Mouse (Mus musculus) cerebellum, postnatal 25 days (tissue): ENCODE measurements around the gene Klc1.

Source experiments
- DNase-seq, 2 experiments: peaks; one replicate each; pipeline ENCODE4 v3.0.0; 2021; ENCODE audit warnings: mixed read lengths in 2 of 2

The Klc1 gene

GRCm38 (mm10) chr12:111814769-111815762 is 56.4 kb downstream of the Klc1 start:
- DNase-seq = no peak

DNA sequence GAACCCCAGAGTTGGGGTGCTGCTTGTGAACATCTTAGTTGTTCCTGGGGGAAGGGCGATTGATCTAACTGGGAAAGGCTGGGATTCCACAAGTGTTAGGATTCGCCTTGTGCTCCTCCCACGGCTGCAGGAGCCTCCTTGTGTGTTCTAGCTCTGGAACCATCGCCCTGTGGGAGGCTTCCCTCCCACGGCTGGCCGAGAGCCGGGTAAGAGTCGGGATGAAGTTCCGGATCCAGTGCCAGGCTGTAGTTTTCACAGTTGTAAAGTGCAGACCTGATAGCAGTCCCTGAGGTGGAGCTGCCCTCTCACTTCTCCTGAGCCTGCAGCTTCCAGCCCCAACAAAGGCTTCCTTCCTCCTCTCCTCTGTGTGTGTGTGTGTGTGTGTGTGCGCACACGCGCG is 57.9 kb downstream of the Klc1 start:
- no peak for DNase-seq

DNA sequence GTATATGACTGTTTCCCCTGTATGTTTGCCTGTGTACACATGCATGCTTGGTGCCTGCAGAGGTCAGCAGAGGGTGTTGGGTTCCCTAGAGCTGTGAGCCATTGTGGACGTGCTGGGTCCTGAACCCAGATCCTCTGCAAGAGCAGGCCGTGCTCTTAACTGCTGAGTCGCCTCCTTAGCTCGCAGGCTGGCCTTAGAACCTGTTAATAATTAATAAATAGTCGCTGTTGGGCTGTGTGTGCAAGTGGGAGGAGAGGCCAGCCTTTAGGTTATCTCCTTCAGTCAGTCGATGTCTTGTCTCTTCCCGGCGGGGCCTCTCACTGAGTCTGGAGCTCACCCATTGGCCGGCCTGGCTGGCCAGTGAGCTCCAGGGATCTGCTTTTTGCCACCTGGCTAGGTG is 58.3 kb downstream of the Klc1 start:
- no peak for DNase-seq

DNA sequence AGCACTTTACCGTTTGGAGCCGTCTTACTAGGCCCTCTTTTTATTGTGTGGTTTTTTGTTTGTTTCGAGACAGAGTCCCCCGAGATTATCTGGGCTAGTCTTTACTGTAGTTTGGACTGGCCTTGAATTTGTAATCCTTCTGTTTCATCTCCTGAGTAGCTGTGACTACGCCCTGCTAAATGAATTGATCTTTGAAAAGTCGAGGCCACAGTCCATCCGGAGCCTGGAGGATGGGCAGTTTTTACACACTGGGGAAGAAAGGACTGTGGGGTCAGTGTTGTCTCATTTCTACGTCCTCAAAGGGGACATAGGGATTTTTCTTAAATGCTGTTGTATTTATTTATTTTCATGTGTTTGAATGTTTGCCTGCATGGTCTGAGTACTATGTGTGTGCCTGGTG is 59.3 kb downstream of the Klc1 start:
- DNase-seq = no peak

DNA sequence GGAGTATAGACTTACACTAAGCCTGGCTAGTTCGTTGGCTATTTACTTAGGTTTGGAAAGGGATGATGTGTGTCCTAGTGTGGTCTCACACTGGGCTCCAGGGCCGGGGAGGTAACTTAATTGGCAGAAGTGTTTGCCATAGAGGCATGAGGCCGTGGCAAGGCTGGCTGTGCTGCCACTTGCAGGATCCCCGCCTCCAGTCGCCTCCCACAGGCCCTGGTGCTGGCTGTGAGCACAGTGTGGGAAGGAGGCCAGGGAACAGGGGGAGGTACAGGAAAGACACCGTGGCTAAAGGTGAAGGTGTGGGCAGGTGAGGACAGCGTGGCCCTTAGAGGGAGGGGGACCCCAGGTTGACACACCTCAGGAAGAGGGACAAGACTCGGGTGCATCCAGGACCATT is 61.3 kb downstream of the Klc1 start:
- DNase-seq = peak; percentile 60 to 70

DNA sequence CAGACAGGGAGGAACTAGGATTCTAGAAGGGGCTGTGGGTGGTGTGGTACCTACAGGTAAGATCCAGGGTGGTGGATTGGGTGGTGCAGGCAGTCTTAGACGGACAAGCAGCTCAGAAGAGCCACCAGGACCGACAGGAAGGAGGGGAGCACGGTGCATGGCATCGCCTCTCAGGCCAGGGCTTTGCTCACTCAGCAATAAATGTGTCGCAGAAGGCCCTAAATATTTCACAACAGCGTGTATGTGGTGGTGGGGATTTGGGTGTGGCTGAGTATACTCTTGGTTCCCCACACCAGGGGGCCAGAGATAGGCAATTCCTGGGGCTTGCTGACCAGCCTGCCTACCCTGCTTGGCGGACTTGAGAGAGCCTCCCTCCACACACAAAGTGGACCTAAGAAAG is 62.1 kb downstream of the Klc1 start:
- no peak for DNase-seq

GRCm38 (mm10) chr12:111821931-111822330 is 63.3 kb downstream of the Klc1 start:
- peak in 1 of 2 experiments; percentile 60 for DNase-seq

DNA sequence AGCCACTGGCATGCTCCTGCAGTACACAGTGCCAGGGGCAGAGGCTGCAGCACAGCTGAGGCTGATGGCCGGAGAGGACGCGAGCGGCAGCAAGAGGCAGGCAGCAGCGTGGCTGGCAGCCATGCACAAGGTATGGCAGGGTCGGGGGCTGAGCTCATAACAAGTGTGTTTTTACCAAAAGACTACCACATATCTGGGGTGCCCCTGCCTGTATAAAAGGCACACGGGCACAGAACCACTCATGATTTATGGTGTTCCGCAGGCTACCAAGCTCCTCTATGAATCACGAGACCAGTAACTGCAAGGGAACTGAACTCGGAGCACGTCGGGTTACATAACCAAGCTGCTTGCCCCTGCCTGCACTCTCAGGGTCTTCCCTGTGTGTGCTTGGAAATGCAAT is 68.9 kb downstream of the Klc1 start:
- no peak for DNase-seq

DNA sequence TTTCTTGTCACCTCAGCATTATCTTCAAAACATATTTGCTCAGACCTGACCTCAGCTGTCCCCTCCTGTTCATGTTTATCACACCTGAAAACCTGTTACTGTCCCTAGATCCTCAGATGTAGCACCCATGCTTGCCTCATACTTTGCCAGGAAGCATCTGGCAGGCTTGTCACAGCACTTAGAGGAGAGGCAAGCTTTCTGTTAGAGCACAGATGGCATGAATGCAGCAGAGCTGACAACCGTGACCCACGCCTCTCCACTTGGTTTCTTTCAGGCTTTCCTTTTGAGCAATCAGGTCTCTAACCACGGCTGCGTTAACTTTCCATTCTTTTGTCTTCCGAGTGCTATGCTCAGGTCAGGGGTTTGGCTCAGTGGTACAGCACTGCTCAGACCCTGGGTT is 70.8 kb downstream of the Klc1 start:
- DNase-seq = no peak

DNA sequence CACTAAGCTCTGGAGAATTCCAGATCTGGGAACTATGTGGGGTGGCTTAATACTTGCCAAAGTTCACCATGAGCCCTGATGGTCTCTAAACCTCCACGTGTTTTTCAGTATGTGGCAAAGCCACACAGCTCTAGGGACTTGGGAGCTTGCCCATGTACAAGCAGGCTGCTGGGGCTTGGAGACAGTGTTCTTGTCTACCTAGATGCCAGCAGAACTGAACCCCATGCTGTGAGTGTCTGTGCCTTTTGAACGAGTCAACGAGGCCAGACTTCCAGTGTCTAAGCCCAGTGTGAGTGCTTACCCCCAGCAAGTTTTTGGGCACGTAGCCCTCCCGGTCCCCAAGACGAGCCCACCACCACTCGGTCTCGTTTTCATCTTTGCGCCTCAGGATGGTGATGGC is 71.3 kb downstream of the Klc1 start:
- DNase-seq = peak; percentile 60 to 76

DNA sequence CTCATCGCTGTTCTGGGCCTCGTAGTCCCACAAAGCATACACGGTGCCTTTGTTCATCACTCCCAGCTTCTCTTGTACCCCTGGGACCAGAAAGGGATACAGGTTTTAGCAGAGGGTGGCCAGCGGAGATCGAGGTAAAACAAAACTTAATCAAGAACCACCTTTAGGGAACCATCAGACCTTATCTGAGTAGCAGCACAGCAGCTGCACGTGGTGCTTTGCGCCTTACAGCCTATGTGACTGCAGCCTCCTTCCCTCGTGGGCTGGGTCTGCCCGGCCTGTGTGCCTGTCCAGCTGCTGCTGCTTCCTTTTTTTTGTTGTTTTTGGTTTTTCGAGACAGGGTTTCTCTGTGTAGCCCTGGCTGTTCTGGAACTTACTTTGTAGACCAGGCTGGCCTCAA is 71.7 kb downstream of the Klc1 start:
- no peak for DNase-seq

DNA sequence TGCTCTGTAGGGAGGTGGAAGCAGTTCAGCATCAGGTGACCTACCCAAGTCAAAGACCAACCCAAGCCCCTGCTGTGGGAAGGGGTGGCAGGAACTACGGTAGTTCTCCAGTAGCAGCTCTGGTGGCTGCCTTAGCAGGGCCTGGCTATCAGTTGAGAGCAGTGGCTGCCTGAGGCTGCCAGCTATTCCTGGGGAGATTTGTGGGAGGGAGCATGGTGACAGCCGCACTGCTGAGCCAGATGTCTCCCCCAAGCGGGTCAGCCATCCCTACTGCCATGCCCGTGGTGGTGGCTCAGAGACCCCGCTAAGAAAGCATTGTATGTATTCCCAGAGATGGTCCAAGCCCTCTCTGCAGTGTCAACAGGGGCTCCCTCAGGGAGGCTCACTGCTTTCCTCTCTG is 74.0 kb downstream of the Klc1 start:
- no peak for DNase-seq

DNA sequence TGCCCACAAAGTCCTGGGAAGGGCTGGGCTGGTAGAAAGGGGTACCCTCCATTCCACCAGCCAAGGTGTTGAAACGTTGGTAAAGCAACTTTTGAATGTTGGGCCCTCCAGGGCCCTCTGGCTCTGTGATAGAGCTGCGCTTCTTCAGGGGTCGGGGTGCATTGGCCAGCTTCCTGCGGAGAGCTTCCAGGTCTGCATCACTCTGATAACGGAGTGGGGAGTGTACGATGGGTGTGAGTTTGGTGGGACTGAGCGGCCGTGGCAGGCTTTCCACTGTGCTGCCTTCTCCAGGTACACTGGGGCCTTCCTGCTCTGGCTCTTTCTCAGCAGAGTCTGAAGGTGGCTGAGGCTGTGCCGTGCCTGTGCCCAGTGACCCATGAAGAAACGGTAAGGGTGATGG is 74.8 kb downstream of the Klc1 start:
- no peak for DNase-seq

DNA sequence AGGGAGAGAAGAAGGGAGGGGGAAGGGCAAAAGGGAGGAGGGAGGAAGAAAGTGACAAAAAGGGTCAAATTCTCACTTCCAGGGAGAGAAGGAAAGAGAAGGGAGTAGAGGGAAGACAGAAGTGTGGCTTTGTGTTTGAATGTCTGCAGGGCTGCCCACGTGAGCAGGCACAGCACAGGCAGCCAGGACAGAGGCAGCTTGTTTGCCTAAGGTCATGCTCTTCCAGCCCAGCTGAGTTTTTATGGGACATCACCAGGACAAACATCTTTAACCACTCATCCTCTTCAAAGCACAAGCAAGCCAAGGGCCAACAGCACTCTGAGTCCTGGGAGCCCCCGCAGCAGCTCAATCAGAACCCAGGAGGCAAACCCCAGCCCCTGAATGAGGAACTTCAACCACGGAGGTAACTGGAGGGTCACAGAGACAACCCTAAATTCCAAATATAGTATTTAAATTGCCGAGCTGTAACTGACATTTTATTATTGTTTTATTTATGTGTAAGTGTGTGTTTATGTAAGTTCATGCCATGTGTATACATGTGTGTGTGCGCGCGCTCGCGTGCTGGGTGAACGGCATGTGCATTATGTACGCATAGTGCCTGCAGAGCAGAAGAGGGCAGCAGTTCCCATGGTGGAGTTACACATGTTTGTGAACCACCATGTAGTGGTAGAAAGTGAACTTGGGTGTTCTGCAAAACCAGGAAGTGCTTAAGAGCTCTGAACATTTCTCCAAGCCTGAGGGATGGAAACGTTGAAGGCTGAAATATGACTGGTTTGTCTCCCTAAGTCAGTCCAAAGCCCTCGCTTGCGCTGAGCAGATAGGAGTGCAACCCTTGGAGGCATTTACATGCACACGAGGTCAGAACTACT is 84.2 kb downstream of the Klc1 start:
- no peak for DNase-seq

DNA sequence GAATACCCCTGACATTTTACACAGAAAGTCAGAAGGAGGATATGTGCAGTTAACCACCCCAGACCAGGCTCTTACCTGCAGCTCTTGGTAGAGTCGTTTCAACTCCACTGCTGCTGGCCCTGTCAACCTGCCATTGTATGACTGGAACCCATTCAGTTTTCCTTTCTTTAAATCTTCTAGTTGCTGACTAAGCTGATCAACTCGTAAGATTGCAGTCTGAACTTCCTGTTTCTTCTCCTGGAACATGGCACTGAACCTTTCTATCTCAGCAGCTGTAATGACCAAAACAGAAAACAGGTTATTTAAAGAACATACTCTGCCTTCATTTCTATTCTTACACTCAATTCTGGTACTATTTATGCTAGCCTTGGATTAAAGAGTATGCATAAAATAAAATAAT is 84.8 kb downstream of the Klc1 start:
- DNase-seq = no peak

- DNase-seq = no peak
These were observed 87.3 kb downstream of the Klc1 start for GRCm38 (mm10) chr12:111845953-111846352.

DNA sequence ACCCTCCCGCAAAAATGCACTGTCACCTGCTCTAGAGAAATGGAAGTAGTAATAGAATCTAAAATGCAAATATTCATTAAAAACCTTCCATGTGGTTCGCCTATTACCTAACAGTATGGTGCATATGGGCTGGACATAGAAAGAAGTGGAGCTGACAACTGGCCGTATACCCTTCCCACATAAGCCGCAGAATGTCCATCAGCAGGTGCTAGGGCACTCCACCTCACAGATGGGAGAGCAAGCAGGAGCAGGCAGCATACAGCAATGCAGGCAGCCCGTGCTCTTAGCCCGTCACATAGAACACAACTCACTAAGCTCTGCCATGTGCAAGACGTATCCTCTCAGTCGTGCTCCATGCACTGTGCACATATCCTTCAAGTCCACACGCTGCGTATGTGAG is 88.2 kb downstream of the Klc1 start:
- DNase-seq = no peak

- peak; percentile 52 to 64 for DNase-seq
These were observed 89.7 kb downstream of the Klc1 start for GRCm38 (mm10) chr12:111848300-111848798.

GRCm38 (mm10) chr12:111851235-111851634 is 92.6 kb downstream of the Klc1 start:
- DNase-seq = no peak

DNA sequence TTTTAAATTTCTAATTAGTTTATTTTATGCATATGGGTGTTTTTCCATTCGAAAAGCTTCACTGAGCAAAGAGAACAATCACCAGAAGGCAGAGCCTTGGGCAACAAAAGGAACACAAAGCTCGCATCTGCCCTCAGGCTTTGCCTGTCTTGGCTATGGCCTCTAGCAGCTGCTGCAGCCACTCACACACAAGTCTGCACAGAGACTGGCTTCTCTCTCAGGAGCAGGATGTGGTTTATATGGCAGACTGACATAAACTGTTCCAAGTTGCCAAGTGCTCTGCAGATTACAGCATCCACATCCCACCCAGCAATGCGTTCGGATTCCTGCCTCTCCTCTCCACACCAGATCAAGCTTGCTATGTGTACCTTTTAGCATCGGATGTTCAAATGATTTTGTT is 93.1 kb downstream of the Klc1 start:
- no peak for DNase-seq

DNA sequence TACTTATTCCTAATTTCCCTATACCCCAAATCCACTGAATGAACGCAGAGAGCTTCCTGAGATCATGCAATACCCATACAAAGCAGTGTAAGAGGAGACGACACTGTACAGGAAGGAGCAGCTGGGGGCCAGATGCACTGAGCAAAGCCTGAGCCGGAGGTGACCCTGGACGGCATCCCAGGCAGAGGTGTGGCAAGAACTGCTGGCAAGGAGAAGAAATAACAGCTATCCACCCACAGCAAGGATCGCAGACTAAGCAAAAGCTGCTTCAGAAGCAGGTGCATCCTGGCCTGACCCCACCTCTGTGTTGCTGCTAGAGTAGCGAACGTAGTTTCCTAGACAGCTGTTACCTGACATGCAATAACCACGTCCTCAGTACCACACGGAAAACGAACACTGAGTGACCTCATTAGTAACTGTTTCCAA is 94.4 kb downstream of the Klc1 start:
- no peak for DNase-seq

GRCm38 (mm10) chr12:111853546-111853945 is 94.9 kb downstream of the Klc1 start:
- DNase-seq = no peak

DNA sequence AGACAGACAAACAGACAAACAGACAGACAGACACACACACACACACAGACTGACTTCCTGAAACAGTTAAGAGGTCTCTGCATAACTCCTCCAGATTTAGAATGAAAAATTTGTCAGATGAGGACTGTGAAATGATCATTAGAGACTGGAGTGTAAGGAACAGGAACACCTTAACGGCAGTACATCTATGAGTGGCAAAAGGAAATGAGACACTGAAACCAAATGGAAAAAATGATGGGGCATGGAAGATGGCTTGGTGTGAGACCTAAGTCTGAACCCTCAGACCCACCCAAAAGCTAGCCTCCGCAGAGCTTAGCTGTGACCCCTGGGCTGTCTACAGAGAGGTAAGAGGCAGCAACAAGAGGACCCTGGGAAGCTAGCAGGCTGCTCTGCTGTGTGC is 96.8 kb downstream of the Klc1 start:
- no peak for DNase-seq
